Mouse (Mus musculus): ENCODE results near the gene Tmem174.

DNA sequence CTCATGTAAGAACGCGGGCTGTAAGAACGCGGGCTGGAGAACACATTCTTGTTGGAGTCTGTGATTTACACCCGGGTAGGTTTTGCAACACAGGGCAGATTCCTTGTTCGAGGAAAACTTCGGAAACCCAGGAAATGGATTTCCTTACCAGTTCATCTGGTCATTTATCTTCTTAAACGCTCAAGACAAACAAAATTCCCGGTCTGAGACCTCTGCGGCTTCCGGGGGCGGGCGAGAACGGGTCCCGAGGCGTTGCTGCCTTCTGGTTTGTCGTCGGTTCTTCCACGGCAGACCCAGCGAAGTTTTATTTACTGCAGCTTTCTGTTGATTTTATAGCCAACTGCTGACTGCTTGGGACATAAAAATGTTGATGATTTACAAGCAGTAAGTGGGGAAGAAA lies 10.5 kb downstream of the Tmem174 start:
- no peak for TF ChIP-seq GATA1 (IDR thresholded peaks at IDR 0.05; ENCODE audit: low read length)
- TF ChIP-seq TAL1 (IDR thresholded peaks at IDR 0.05; ENCODE audit: low read length) = no peak

All from erythroblast, embryonic 14.5 days (primary cell).